Mouse (Mus musculus): ENCODE data around the gene Pon2. TPM values are rescaled to one million over a fixed set of nuclear protein-coding genes. Genes with fewer than 3 reads are reported as not detected.

Gene Pon2
- polyA plus RNA-seq, 1 experiment from 2014 or later = 130 TPM

DNA sequence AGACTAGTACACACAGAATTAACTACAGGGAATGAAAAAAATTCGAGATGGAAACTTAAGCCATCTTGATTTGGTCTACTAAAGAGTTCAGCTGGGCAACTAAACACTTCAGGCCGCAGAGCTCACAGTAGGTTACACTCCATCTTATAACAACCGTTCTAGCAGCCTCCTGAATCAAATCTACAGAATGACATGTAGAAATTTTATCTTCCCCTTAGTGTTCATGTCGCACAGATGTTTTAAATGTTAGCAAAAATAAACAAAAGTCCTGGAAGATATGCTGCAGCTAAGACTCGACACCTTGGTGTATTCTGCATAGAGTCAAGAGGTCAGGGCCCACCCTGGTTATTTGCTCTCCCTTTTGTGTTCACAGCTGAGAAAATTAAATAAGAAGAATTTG is 10.3 kb downstream of the Pon2 start:
- 31% methylated on average over 5 of the region's 5 CpGs for WGBS
- TF ChIP-seq CTCF (IDR thresholded peaks at IDR 0.05; ENCODE audit: low read depth) = no peak
- no peak for TF ChIP-seq EP300 (optimal IDR thresholded peaks at IDR 0.05)
- ATAC-seq (ENCODE audit: low FRiP score, low TSS enrichment) = no peak
- H3K9ac ChIP-seq (ENCODE audit: low read length) = no peak overlapping the region
- no peaks in the 10 kb centered on the region for H3K4me1 ChIP-seq (replicated peaks; ENCODE audit: control insufficient read depth, insufficient read depth)
- H3K9me3 ChIP-seq (ENCODE audit: control insufficient read depth, low read length) = no peaks in the 10 kb centered on the region
- H3K27me3 ChIP-seq (ENCODE audit: control insufficient read depth, insufficient read depth, low read length) = no peaks in the 10 kb centered on the region
- no peak overlapping the region for H3K4me3 ChIP-seq (ENCODE audit: low read depth, low read length)
- H3K4me2 ChIP-seq (replicated peaks; ENCODE audit: low read depth) = no peak overlapping the region
- H3K36me3 ChIP-seq (ENCODE audit: control insufficient read depth, insufficient read depth, low read length) = no peaks in the 10 kb centered on the region
- DNase-seq (ENCODE audit: low spot score) = no peak
- no peak overlapping the region for H3K27ac ChIP-seq (replicated peaks)

DNA sequence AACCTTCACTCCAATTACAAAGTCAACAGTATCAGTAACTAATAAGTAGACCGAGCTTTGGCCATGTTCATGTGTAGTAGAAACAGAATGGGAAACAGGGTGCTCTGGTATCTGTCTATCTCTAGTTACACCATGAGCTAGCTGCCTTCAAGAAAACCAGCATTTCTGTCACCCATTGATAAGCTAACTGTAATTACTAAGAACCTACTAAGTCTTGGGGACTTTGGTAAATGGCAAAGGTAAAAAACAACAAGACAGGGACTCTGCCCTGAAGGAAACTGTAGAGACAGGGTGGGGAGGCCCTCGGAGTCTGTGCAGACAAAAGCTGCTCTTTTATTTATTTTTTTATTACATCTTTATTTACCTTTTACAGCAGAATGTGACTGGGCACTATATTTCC is 10.9 kb downstream of the Pon2 start:
- Histone ChIP-seq H3K36me3 (ENCODE audit: control insufficient read depth, insufficient read depth, low read length) (no peaks in the 10 kb centered on the region), H3K27ac (replicated peaks) (no peak overlapping the region), H3K4me3 (ENCODE audit: low read depth, low read length) (no peak overlapping the region), H3K9ac (ENCODE audit: low read length) (no peak overlapping the region), H3K4me2 (replicated peaks; ENCODE audit: low read depth) (no peak overlapping the region), H3K27me3 (ENCODE audit: control insufficient read depth, insufficient read depth, low read length) (no peaks in the 10 kb centered on the region), H3K4me1 (replicated peaks; ENCODE audit: control insufficient read depth, insufficient read depth) (no peaks in the 10 kb centered on the region), H3K9me3 (ENCODE audit: control insufficient read depth, low read length) (no peaks in the 10 kb centered on the region)
- DNase-seq (ENCODE audit: low spot score) = no peak
- 67% methylated on average over 2 of the region's 2 CpGs for WGBS
- TF ChIP-seq EP300 (optimal IDR thresholded peaks at IDR 0.05) = no peak
- TF ChIP-seq CTCF (IDR thresholded peaks at IDR 0.05; ENCODE audit: low read depth) = no peak
- no peak for ATAC-seq (ENCODE audit: low FRiP score, low TSS enrichment)

DNA sequence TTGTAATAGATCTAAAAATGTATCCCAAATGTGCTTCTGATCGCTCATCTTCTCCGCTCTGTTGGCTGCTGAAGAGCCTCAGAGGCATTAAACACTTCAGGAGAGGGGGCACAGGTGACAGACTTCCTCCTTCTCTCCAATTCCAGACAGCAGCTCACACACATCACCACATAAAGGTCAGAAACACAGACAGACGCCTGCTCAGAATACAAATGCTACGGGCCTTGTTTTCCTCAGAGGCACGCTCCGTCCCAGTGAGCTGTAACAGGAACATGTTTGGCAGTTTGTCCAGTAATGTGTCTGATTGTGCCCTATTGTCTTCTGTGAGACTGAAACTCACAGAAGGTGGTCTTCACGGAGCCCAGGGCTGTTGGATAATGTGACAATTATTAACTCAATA is 15.8 kb downstream of the Pon2 start:
- ATAC-seq (ENCODE audit: low FRiP score, low TSS enrichment) = no peak
- Histone ChIP-seq H3K9ac (ENCODE audit: low read length) (no peak overlapping the region), H3K4me2 (replicated peaks; ENCODE audit: low read depth) (no peak overlapping the region), H3K27me3 (ENCODE audit: control insufficient read depth, insufficient read depth, low read length) (no peaks in the 10 kb centered on the region), H3K36me3 (ENCODE audit: control insufficient read depth, insufficient read depth, low read length) (peaks cover 2% of the 10 kb centered on the region; the same call in 1 of the 2 replicates), H3K27ac (replicated peaks) (no peak overlapping the region), H3K4me3 (ENCODE audit: low read depth, low read length) (no peak overlapping the region), H3K9me3 (ENCODE audit: control insufficient read depth, low read length) (no peaks in the 10 kb centered on the region), H3K4me1 (replicated peaks; ENCODE audit: control insufficient read depth, insufficient read depth) (no peaks in the 10 kb centered on the region)
- no peak for DNase-seq (ENCODE audit: low spot score)
- TF ChIP-seq CTCF (IDR thresholded peaks at IDR 0.05; ENCODE audit: low read depth) (no peak), EP300 (optimal IDR thresholded peaks at IDR 0.05) (no peak)
- WGBS = 81% methylated on average over 7 of the region's 7 CpGs

DNA sequence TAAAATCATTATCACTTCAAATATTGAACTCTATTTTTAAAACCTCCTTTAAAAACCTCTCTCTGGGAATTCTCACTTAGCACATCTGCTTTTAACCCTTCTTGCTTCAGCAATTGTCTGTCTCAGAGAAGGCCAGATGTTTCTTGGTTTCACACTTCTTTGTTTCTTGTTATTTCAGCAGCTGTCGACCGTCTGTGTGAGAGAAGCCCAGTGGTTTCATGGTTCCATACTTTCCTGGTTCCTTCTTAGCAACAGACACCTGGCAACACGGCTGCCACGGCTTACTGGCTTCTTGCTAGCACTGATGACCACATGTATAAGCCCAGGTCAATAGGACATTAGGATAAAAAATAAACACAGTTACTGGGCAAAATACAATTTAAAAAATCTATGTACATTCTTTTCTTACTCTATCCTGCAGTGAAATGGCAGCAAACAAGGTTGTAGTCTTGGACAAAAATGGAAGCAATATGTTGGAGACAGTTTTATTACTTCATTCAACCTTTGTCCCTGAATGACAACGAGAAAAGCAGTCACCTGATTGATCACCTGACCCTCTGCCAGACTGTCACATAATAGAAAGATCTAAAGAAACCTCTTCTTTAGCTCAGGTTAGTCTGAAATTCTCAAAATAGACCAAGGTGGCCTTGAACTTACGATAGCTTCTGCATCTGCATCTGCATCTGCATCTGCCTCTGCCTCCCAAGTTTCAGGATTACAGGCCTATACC is 17.5 kb downstream of the Pon2 start:
- no peak overlapping the region for H3K9ac ChIP-seq (ENCODE audit: low read length)
- no peak overlapping the region for H3K4me2 ChIP-seq (replicated peaks; ENCODE audit: low read depth)
- no peak overlapping the region for H3K4me3 ChIP-seq (ENCODE audit: low read depth, low read length)
- H3K4me1 ChIP-seq (replicated peaks; ENCODE audit: control insufficient read depth, insufficient read depth) = no peaks in the 10 kb centered on the region
- 54% methylated on average over 6 of the region's 6 CpGs for WGBS
- ATAC-seq (ENCODE audit: low FRiP score, low TSS enrichment) (no peak), DNase-seq (ENCODE audit: low spot score) (no peak)
- TF ChIP-seq CTCF (IDR thresholded peaks at IDR 0.05; ENCODE audit: low read depth) = no peak
- no peak for TF ChIP-seq EP300 (optimal IDR thresholded peaks at IDR 0.05)
- no peaks in the 10 kb centered on the region for H3K27me3 ChIP-seq (ENCODE audit: control insufficient read depth, insufficient read depth, low read length)
- H3K27ac ChIP-seq (replicated peaks) = no peak overlapping the region
- no peaks in the 10 kb centered on the region for H3K9me3 ChIP-seq (ENCODE audit: control insufficient read depth, low read length)
- peaks cover 6% of the 10 kb centered on the region; the same call in 1 of the 2 replicates for H3K36me3 ChIP-seq (ENCODE audit: control insufficient read depth, insufficient read depth, low read length)

DNA sequence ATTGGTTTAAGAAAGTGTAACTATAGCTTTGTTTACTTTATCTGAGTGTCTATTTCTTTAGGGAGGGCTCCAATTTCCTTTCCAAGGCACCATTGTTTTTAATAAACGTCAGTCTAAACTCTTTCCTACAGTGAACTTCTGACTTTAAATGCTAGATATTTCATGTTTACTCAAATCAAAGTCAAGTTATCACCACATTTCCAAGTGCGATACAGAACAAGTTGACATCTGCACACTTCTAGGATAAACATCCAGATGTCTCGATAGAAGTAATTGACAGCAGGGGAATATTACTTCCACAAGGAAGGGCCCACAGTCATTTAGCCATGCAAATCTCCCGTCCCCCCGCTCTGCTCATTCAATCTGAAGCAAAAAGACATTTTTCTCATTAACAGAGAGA is 20.3 kb downstream of the Pon2 start:
- Histone ChIP-seq H3K4me2 (replicated peaks; ENCODE audit: low read depth) (no peak overlapping the region), H3K4me3 (ENCODE audit: low read depth, low read length) (no peak overlapping the region), H3K9me3 (ENCODE audit: control insufficient read depth, low read length) (no peaks in the 10 kb centered on the region), H3K9ac (ENCODE audit: low read length) (no peak overlapping the region), H3K4me1 (replicated peaks; ENCODE audit: control insufficient read depth, insufficient read depth) (no peaks in the 10 kb centered on the region), H3K27ac (replicated peaks) (no peak overlapping the region), H3K27me3 (ENCODE audit: control insufficient read depth, insufficient read depth, low read length) (no peaks in the 10 kb centered on the region), H3K36me3 (ENCODE audit: control insufficient read depth, insufficient read depth, low read length) (peaks cover 6% of the 10 kb centered on the region; the same call in 1 of the 2 replicates)
- 30% methylated on average over 5 of the region's 5 CpGs for WGBS
- DNase-seq (ENCODE audit: low spot score) = no peak
- ATAC-seq (ENCODE audit: low FRiP score, low TSS enrichment) = no peak; the same call in 1 of the 2 replicates
- TF ChIP-seq EP300 (optimal IDR thresholded peaks at IDR 0.05) (no peak), CTCF (IDR thresholded peaks at IDR 0.05; ENCODE audit: low read depth) (no peak)

DNA sequence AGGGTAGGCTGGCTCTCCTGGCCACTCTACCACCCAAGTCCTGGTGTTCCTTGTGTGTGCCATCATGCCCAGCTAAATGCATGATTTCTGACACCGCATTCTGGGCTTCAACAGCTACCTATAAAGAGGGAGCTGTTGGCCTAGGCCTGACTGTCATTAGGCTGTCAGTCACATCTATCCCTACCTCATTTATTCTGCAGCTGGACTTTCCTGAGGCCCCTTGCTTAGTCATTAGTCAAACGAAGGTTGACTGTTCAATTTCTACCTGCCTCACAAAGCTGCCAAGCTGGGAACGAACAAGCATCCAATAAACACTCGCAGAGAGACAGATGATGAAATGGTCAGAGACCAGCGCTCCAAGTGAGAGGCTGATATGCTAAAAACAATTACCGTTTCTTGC is 28.6 kb downstream of the Pon2 start:
- no peaks in the 10 kb centered on the region for H3K4me1 ChIP-seq (replicated peaks; ENCODE audit: control insufficient read depth, insufficient read depth)
- H3K36me3 ChIP-seq (ENCODE audit: control insufficient read depth, insufficient read depth, low read length) = peaks cover 6% of the 10 kb centered on the region
- no peak for TF ChIP-seq EP300 (optimal IDR thresholded peaks at IDR 0.05)
- no peak for TF ChIP-seq CTCF (IDR thresholded peaks at IDR 0.05; ENCODE audit: low read depth)
- DNase-seq (ENCODE audit: low spot score) (no peak), ATAC-seq (ENCODE audit: low FRiP score, low TSS enrichment) (no peak)
- no peak overlapping the region for H3K4me2 ChIP-seq (replicated peaks; ENCODE audit: low read depth)
- H3K9me3 ChIP-seq (ENCODE audit: control insufficient read depth, low read length) = no peaks in the 10 kb centered on the region
- no peak overlapping the region for H3K27ac ChIP-seq (replicated peaks)
- WGBS = 83% methylated on average over 6 of the region's 6 CpGs
- no peaks in the 10 kb centered on the region for H3K27me3 ChIP-seq (ENCODE audit: control insufficient read depth, insufficient read depth, low read length)
- no peak overlapping the region for H3K4me3 ChIP-seq (ENCODE audit: low read depth, low read length)
- H3K9ac ChIP-seq (ENCODE audit: low read length) = no peak overlapping the region
